Mouse (Mus musculus) liver, postnatal 0 days (tissue): ENCODE results near the gene Lypd6b. TPM values are rescaled to one million over a fixed set of nuclear protein-coding genes. Genes with fewer than 3 reads are reported as not detected.

Experiments used
- ATAC-seq: fragments of 200-750 bp; cut with Nextera tagmentation; 2 replicates; pipeline ENCODE4 v1.8.0; 2017; ENCODE audit warnings: mild to moderate bottlenecking, moderate library complexity
- DNase-seq: peaks from one replicate; pipeline ENCODE4 v3.0.0-alpha.2; 2016
- H3K27ac ChIP-seq: fragments of 300-500 bp; sonication (generic); 2 replicates; pipeline ENCODE4 v1.5.1; 2014; ENCODE audit warnings: antibody characterized with exemption, moderate library complexity, mild to moderate bottlenecking, low read depth
- H3K27me3 ChIP-seq: fragments of 300-500 bp; sonication (generic); 2 replicates; pipeline ENCODE4 v1.6.1; 2014; ENCODE audit warnings: low read length, control low read depth, mixed read lengths; ENCODE audit not compliant: insufficient read depth
- H3K36me3 ChIP-seq: fragments of 300-500 bp; sonication (generic); replicated peaks from 2 replicates; pipeline ENCODE4 v1.6.1; 2014; ENCODE audit warnings: mild to moderate bottlenecking, control low read depth, low read length, moderate library complexity, mixed read lengths; ENCODE audit not compliant: insufficient read depth
- H3K4me1 ChIP-seq: fragments of 300-500 bp; sonication (generic); 2 replicates; pipeline ENCODE4 v1.6.1; 2014; ENCODE audit warnings: antibody characterized with exemption, mild to moderate bottlenecking, control low read depth; ENCODE audit not compliant: insufficient read depth
- H3K4me2 ChIP-seq: fragments of 300-500 bp; sonication (generic); 2 replicates; pipeline ENCODE4 v1.6.1; 2014; ENCODE audit warnings: low read depth, mild to moderate bottlenecking, low read length, moderate library complexity, mixed read lengths
- H3K4me3 ChIP-seq: fragments of 300-500 bp; sonication (generic); 2 replicates; pipeline ENCODE4 v1.5.1; 2014; ENCODE audit warnings: low read depth, low read length
- H3K9ac ChIP-seq: fragments of 300-500 bp; sonication (generic); replicated peaks from 2 replicates; pipeline ENCODE4 v1.6.1; 2014; ENCODE audit warnings: mild to moderate bottlenecking, moderate library complexity
- H3K9me3 ChIP-seq: fragments of 300-500 bp; sonication (generic); 2 replicates; pipeline ENCODE4 v1.6.1; 2016; ENCODE audit warnings: mild to moderate bottlenecking, control low read depth, low read length, mixed read lengths
- CTCF ChIP-seq: sonication (generic); IDR thresholded peaks from 2 replicates; pipeline ENCODE4 v1.5.1; 2016; ENCODE audit warnings: antibody characterized with exemption, low read depth
- EP300 ChIP-seq: IDR thresholded peaks from 2 replicates; pipeline ENCODE4 v1.6.1; 2016; ENCODE audit warnings: antibody characterized with exemption, low read depth, mild to moderate bottlenecking
- WGBS: fragments of 180-500 bp; shearing (Covaris S2); extraction: QIAGEN DNeasy Blood & Tissue Kit; methylation state at CpG from one replicate; pipeline ENCODE4 v1.1.7; 2014; ENCODE audit not compliant: insufficient replicate concordance; 5-methylcytosine and 5-hydroxymethylcytosine counted together
- polyA plus RNA-seq: library from polyadenylated mRNA; unstranded; fragments of >200 nt; fragmentation: Nextera tagmentation; extraction: Ambion mirVana; gene quantifications from 2 replicates; pipeline ENCODE4 v1.2.1, GENCODE M21; 2015

Gene Lypd6b
- polyA plus RNA-seq, 1 experiment from 2014 or later, result not detected

DNA sequence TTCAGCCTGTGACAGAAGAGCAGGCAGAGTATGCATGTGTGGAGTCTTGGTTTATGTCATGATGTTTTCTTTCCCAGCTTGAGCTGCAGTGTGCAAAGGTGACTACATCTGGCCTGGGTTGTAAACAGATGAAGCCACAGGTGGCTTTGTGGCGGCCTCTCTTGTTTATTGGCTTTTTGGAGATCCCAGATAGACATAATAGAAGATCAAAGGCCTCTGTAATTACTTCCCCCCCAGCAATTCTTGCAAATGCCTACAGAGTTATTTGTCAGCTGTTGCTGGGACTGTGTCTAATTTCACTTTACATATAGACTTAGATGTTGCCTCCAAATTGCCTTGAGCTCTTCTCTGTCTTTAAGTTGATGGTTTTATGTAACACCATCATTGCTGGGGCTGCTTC lies 38.1 kb downstream of the Lypd6b start:
- no peak overlapping the region for H3K4me3 ChIP-seq
- H3K4me1 ChIP-seq, result no peaks in the 10 kb centered on the region
- no peaks in the 10 kb centered on the region for H3K9me3 ChIP-seq
- ATAC-seq, result no peak
- H3K9ac ChIP-seq, result no peak overlapping the region
- H3K36me3 ChIP-seq, result no peaks in the 10 kb centered on the region
- no peaks in the 10 kb centered on the region for H3K27me3 ChIP-seq
- 42% methylated on average over 1 of the region's 1 CpGs for WGBS
- H3K27ac ChIP-seq, result no peak overlapping the region
- no peak overlapping the region for H3K4me2 ChIP-seq
- TF ChIP-seq EP300 (no peak), CTCF (no peak)
- DNase-seq, result no peak

DNA sequence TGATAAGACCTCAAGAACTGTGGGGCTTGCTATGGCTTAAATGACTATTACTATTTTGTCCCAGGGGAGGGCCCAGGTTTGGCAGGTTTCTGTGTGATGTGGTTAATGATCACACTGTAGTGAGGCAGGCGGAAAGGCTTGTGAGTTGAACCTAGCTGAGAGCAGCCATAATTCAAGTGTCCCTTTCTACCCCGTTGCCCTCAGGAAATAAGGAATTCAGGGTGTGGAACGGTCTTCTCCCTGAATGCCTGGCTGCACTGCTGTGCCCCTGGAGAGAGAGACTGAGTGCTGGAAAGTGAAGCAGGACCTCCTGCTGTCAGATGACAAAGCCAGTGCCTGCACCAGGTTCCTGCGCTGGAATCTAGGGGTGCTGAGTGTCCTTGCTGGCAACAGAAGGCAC lies 40.3 kb downstream of the Lypd6b start:
- no peaks in the 10 kb centered on the region for H3K4me1 ChIP-seq
- TF ChIP-seq CTCF (no peak), EP300 (no peak)
- H3K9me3 ChIP-seq, result no peaks in the 10 kb centered on the region
- ATAC-seq, result no peak
- no peak overlapping the region for H3K4me3 ChIP-seq
- no peak overlapping the region for H3K4me2 ChIP-seq
- H3K9ac ChIP-seq, result no peak overlapping the region
- no peaks in the 10 kb centered on the region for H3K36me3 ChIP-seq
- H3K27ac ChIP-seq, result no peak overlapping the region
- WGBS, result 54% methylated on average over 4 of the region's 4 CpGs
- DNase-seq, result no peak
- H3K27me3 ChIP-seq, result no peaks in the 10 kb centered on the region

DNA sequence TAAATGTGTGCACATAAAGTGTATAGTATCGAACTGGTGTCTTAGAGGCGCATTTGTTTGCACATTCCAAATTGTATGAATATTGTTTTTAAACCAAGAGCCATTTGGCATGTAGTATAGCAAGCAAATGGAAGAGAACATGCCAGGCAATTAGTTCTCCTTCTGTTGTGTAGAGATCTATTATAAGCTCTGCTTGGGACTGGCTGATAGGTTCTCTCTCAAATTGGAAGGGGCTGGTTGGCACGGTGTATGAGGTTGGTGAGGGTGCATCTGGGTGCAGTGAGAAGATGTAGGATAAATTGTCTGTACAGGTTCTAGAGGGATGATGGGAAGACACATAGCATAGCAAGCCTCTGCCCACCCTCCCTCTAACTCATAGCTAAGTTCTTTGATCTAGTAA lies 42.9 kb downstream of the Lypd6b start:
- H3K4me2 ChIP-seq, result no peak overlapping the region
- H3K27ac ChIP-seq, result no peak overlapping the region
- H3K9ac ChIP-seq, result no peak overlapping the region
- TF ChIP-seq CTCF (no peak), EP300 (no peak)
- ATAC-seq (no peak), DNase-seq (no peak)
- 92% methylated on average over 3 of the region's 3 CpGs for WGBS
- H3K27me3 ChIP-seq, result no peaks in the 10 kb centered on the region
- H3K9me3 ChIP-seq, result no peaks in the 10 kb centered on the region
- H3K36me3 ChIP-seq, result no peaks in the 10 kb centered on the region
- no peak overlapping the region for H3K4me3 ChIP-seq
- H3K4me1 ChIP-seq, result no peaks in the 10 kb centered on the region

GRCm38 (mm10) chr2:49832277-49832803 lies 44.9 kb downstream of the Lypd6b start:
- Histone ChIP-seq H3K9me3 (no peaks in the 10 kb centered on the region), H3K4me1 (no peaks in the 10 kb centered on the region), H3K9ac (no peak overlapping the region), H3K4me3 (no peak overlapping the region), H3K27ac (no peak overlapping the region), H3K4me2 (no peak overlapping the region), H3K27me3 (no peaks in the 10 kb centered on the region), H3K36me3 (no peaks in the 10 kb centered on the region)
- 71% methylated on average over 9 of the region's 9 CpGs for WGBS
- ATAC-seq (no peak), DNase-seq (no peak)
- no peak for TF ChIP-seq EP300

DNA sequence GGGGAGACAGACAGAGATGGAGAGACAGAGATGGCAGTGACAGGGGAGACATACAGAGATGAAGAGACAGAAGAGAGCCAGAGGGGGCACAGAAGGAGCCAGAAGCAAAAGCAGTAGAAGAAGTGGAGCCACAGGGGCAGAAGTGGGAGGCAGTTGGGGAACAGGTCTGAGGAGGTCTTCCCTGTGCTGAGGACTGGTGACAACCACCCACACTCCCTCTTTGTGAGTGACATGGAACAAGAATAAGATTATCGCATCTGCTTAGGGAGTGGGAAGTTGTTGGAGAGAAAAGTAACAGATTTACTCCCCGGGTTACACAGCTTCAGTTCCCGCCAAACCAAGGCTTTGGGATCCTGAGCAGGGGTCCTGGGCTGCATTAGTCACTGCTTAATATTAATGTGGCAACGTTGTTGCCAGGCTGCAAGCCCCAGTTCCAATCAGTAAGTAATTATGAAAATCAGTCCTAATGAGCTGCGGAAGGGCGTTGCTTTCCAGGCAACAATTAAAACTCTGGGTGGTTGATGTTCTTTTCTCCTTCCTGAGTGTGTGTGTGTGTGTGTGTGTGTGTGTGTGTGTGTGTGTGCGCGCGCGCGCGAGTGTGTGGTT lies 50.1 kb downstream of the Lypd6b start:
- Histone ChIP-seq H3K9me3 (no peaks in the 10 kb centered on the region), H3K27ac (no peak overlapping the region), H3K4me2 (no peak overlapping the region), H3K36me3 (no peaks in the 10 kb centered on the region), H3K4me1 (no peaks in the 10 kb centered on the region), H3K27me3 (no peaks in the 10 kb centered on the region), H3K9ac (no peak overlapping the region), H3K4me3 (no peak overlapping the region)
- no peak for ATAC-seq
- TF ChIP-seq CTCF (no peak), EP300 (no peak)
- no peak for DNase-seq
- WGBS, result 75% methylated on average over 12 of the region's 12 CpGs

DNA sequence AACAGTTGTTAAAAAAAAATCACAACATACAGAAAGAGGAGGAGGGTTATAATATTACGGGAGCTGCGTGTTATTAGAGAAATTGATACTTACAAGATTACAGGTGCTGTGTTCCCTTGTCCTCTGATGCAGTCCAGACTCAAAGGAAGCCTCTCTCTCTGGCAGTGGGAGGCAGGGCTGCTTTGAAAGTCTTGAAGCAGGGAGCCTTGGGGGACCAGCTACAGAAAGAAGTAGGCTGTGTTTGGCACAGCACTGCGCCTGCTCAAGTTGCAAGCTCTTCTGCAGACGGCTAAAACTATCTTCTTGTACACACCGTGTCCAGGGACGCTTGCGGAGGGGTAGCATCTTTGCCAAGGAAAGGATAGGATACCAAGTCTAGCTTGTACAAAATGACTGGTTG lies 51.1 kb downstream of the Lypd6b start:
- H3K4me3 ChIP-seq, result no peak overlapping the region
- no peak overlapping the region for H3K27ac ChIP-seq
- 81% methylated on average over 7 of the region's 7 CpGs for WGBS
- H3K9me3 ChIP-seq, result no peaks in the 10 kb centered on the region
- H3K36me3 ChIP-seq, result no peaks in the 10 kb centered on the region
- ATAC-seq (no peak), DNase-seq (no peak)
- TF ChIP-seq CTCF (no peak), EP300 (no peak)
- H3K4me2 ChIP-seq, result no peak overlapping the region
- no peaks in the 10 kb centered on the region for H3K4me1 ChIP-seq
- no peak overlapping the region for H3K9ac ChIP-seq
- H3K27me3 ChIP-seq, result no peaks in the 10 kb centered on the region

GRCm38 (mm10) chr2:49840573-49840972 lies 53.1 kb downstream of the Lypd6b start:
- Histone ChIP-seq H3K4me3 (no peak overlapping the region), H3K4me1 (no peaks in the 10 kb centered on the region), H3K9ac (no peak overlapping the region), H3K4me2 (no peak overlapping the region), H3K27me3 (no peaks in the 10 kb centered on the region), H3K36me3 (no peaks in the 10 kb centered on the region), H3K9me3 (no peaks in the 10 kb centered on the region), H3K27ac (no peak overlapping the region)
- WGBS, result 49% methylated on average over 6 of the region's 6 CpGs
- TF ChIP-seq CTCF (no peak), EP300 (no peak)
- ATAC-seq, result no peak
- no peak for DNase-seq
